Mouse (Mus musculus) embryonic facial prominence, embryonic 12.5 days (tissue): ENCODE results near the gene D5Ertd579e. TPM values are rescaled to one million over a fixed set of nuclear protein-coding genes. Genes with fewer than 3 reads are reported as not detected.

Experiments
- ATAC-seq: fragments of 200-750 bp; cut with Nextera tagmentation; 2 replicates; pipeline ENCODE4 v1.8.0; 2017; ENCODE audit not compliant: insufficient number of reproducible peaks, insufficient read depth, low FRiP score, low TSS enrichment
- H3K27ac ChIP-seq: fragments of 300-500 bp; sonication (generic); 2 replicates; pipeline ENCODE4 v1.5.1; 2016; ENCODE audit warnings: mild to moderate bottlenecking
- H3K27me3 ChIP-seq: fragments of 300-500 bp; sonication (generic); 2 replicates; pipeline ENCODE4 v1.6.1; 2016; ENCODE audit warnings: mild to moderate bottlenecking, moderate library complexity
- H3K36me3 ChIP-seq: fragments of 300-500 bp; sonication (generic); 2 replicates; pipeline ENCODE4 v1.6.1; 2016; ENCODE audit warnings: mild to moderate bottlenecking
- H3K4me1 ChIP-seq: fragments of 300-500 bp; sonication (generic); 2 replicates; pipeline ENCODE4 v1.6.1; 2016
- H3K4me2 ChIP-seq: fragments of 300-500 bp; sonication (generic); replicated peaks from 2 replicates; pipeline ENCODE4 v1.6.1; 2016; ENCODE audit warnings: mild to moderate bottlenecking, moderate library complexity
- H3K4me3 ChIP-seq: fragments of 300-500 bp; sonication (generic); 2 replicates; pipeline ENCODE4 v1.5.1; 2016; ENCODE audit warnings: mild to moderate bottlenecking
- H3K9ac ChIP-seq: fragments of 300-500 bp; sonication (generic); 2 replicates; pipeline ENCODE4 v1.6.1; 2016; ENCODE audit warnings: mild to moderate bottlenecking, moderate library complexity
- H3K9me3 ChIP-seq: fragments of 300-500 bp; sonication (generic); 2 replicates; pipeline ENCODE4 v1.6.1; 2016; ENCODE audit warnings: mild to moderate bottlenecking, moderate library complexity
- WGBS: fragments of 180-500 bp; shearing (Covaris S2); methylation state at CpG from one replicate; pipeline ENCODE4 v1.1.7; 2016; 5-methylcytosine and 5-hydroxymethylcytosine counted together
- polyA plus RNA-seq: library from polyadenylated mRNA; unstranded; fragments of >200 nt; fragmentation: Nextera tagmentation; extraction: Ambion mirVana; gene quantifications from 2 replicates; pipeline ENCODE4 v1.2.1, GENCODE M21; 2016

D5Ertd579e gene
- polyA plus RNA-seq, 1 experiment from 2014 or later = 27.0 TPM

GRCm38 (mm10) chr5:36719135-36719534 is 23.3 kb upstream of the D5Ertd579e start:
- Histone ChIP-seq H3K4me1 (no peaks in the 10 kb centered on the region), H3K9ac (no peak overlapping the region), H3K27ac (no peak overlapping the region), H3K27me3 (no peaks in the 10 kb centered on the region), H3K4me2 (no peak overlapping the region), H3K4me3 (no peak overlapping the region), H3K36me3 (no peaks in the 10 kb centered on the region), H3K9me3 (no peaks in the 10 kb centered on the region)
- WGBS = 76% methylated on average over 5 of the region's 5 CpGs
- ATAC-seq = no peak

GRCm38 (mm10) chr5:36717889-36718288 is 22.1 kb upstream of the D5Ertd579e start:
- no peak for ATAC-seq
- WGBS = 67% methylated on average over 3 of the region's 3 CpGs
- no peak overlapping the region for H3K27ac ChIP-seq

GRCm38 (mm10) chr5:36716816-36717215 is 21.0 kb upstream of the D5Ertd579e start:
- no peak overlapping the region for H3K27ac ChIP-seq
- no peaks in the 10 kb centered on the region for H3K36me3 ChIP-seq
- ATAC-seq = no peak
- no peak overlapping the region for H3K4me3 ChIP-seq
- H3K4me1 ChIP-seq = peaks cover 10% of the 10 kb centered on the region
- 55% methylated on average over 2 of the region's 2 CpGs for WGBS
- no peak overlapping the region for H3K4me2 ChIP-seq
- H3K27me3 ChIP-seq = no peaks in the 10 kb centered on the region
- H3K9ac ChIP-seq = no peak overlapping the region
- no peaks in the 10 kb centered on the region for H3K9me3 ChIP-seq

More at GRCm38 (mm10) chr5:36717889-36718288, 22.1 kb upstream of the D5Ertd579e start:
- no peaks in the 10 kb centered on the region for H3K27me3 ChIP-seq
- no peak overlapping the region for H3K9ac ChIP-seq
- no peaks in the 10 kb centered on the region for H3K9me3 ChIP-seq
- no peak overlapping the region for H3K4me3 ChIP-seq
- H3K4me1 ChIP-seq = peaks cover 6% of the 10 kb centered on the region
- H3K36me3 ChIP-seq = no peaks in the 10 kb centered on the region
- H3K4me2 ChIP-seq = no peak overlapping the region

- ATAC-seq = no peak
- WGBS = 74% methylated on average over 3 of the region's 3 CpGs
Observed at GRCm38 (mm10) chr5:36714832-36715231, 19.0 kb upstream of the D5Ertd579e start.

GRCm38 (mm10) chr5:36713693-36714092 is 17.9 kb upstream of the D5Ertd579e start:
- Histone ChIP-seq H3K4me2 (peak overlapping the region; percentile 66; the same call in 1 of the 2 replicates), H3K9me3 (no peaks in the 10 kb centered on the region), H3K27me3 (no peaks in the 10 kb centered on the region), H3K4me1 (peaks cover 10% of the 10 kb centered on the region), H3K27ac (no peak overlapping the region), H3K36me3 (no peaks in the 10 kb centered on the region), H3K4me3 (no peak overlapping the region), H3K9ac (no peak overlapping the region)
- WGBS = 84% methylated on average over 6 of the region's 6 CpGs
- no peak for ATAC-seq

More at GRCm38 (mm10) chr5:36714832-36715231, 19.0 kb upstream of the D5Ertd579e start:
- Histone ChIP-seq H3K36me3 (no peaks in the 10 kb centered on the region), H3K4me2 (no peak overlapping the region), H3K4me1 (peaks cover 10% of the 10 kb centered on the region), H3K27me3 (no peaks in the 10 kb centered on the region), H3K27ac (no peak overlapping the region), H3K9me3 (no peaks in the 10 kb centered on the region), H3K9ac (no peak overlapping the region), H3K4me3 (no peak overlapping the region)

- Histone ChIP-seq H3K4me2 (peak overlapping the region; percentile 66), H3K4me3 (peak overlapping the region; percentile 36), H3K36me3 (no peaks in the 10 kb centered on the region), H3K27ac (no peak overlapping the region), H3K9me3 (no peaks in the 10 kb centered on the region), H3K4me1 (peaks cover 10% of the 10 kb centered on the region), H3K27me3 (no peaks in the 10 kb centered on the region), H3K9ac (peak overlapping the region; percentile 43)
- ATAC-seq = peak; percentile 84
- 6% methylated on average over 31 of the region's 31 CpGs for WGBS
Observed at GRCm38 (mm10) chr5:36712553-36713534, 17.0 kb upstream of the D5Ertd579e start.

GRCm38 (mm10) chr5:36711863-36712262 is 16.0 kb upstream of the D5Ertd579e start:
- H3K4me2 ChIP-seq = no peak overlapping the region
- no peak overlapping the region for H3K27ac ChIP-seq
- ATAC-seq = no peak
- peaks cover 10% of the 10 kb centered on the region for H3K4me1 ChIP-seq
- no peak overlapping the region for H3K9ac ChIP-seq
- no peaks in the 10 kb centered on the region for H3K27me3 ChIP-seq
- no peaks in the 10 kb centered on the region for H3K9me3 ChIP-seq
- WGBS = 54% methylated on average over 5 of the region's 5 CpGs
- no peak overlapping the region for H3K4me3 ChIP-seq
- no peaks in the 10 kb centered on the region for H3K36me3 ChIP-seq

GRCm38 (mm10) chr5:36705792-36706191 is 10.0 kb upstream of the D5Ertd579e start:
- Histone ChIP-seq H3K36me3 (no peaks in the 10 kb centered on the region), H3K9me3 (no peaks in the 10 kb centered on the region), H3K27me3 (no peaks in the 10 kb centered on the region), H3K27ac (no peak overlapping the region), H3K9ac (no peak overlapping the region), H3K4me2 (no peak overlapping the region), H3K4me1 (no peaks in the 10 kb centered on the region), H3K4me3 (no peak overlapping the region)
- no peak for ATAC-seq
- 72% methylated on average over 5 of the region's 5 CpGs for WGBS

GRCm38 (mm10) chr5:36705390-36705789 is 9.6 kb upstream of the D5Ertd579e start:
- WGBS = 79% methylated on average over 5 of the region's 5 CpGs

GRCm38 (mm10) chr5:36704684-36705083 is 8.9 kb upstream of the D5Ertd579e start:
- Histone ChIP-seq H3K27ac (no peak overlapping the region), H3K27me3 (no peaks in the 10 kb centered on the region)
- 78% methylated on average over 6 of the region's 6 CpGs for WGBS

More at GRCm38 (mm10) chr5:36705390-36705789, 9.6 kb upstream of the D5Ertd579e start:
- Histone ChIP-seq H3K27ac (no peak overlapping the region), H3K9me3 (no peaks in the 10 kb centered on the region), H3K9ac (no peak overlapping the region), H3K27me3 (no peaks in the 10 kb centered on the region), H3K4me2 (no peak overlapping the region), H3K36me3 (no peaks in the 10 kb centered on the region), H3K4me1 (no peaks in the 10 kb centered on the region), H3K4me3 (no peak overlapping the region)
- no peak for ATAC-seq

GRCm38 (mm10) chr5:36700939-36701620 is 5.3 kb upstream of the D5Ertd579e start:
- no peaks in the 10 kb centered on the region for H3K27me3 ChIP-seq
- 81% methylated on average over 6 of the region's 6 CpGs for WGBS
- ATAC-seq = no peak
- H3K4me3 ChIP-seq = no peak overlapping the region
- H3K9ac ChIP-seq = no peak overlapping the region
- no peak overlapping the region for H3K4me2 ChIP-seq
- no peaks in the 10 kb centered on the region for H3K9me3 ChIP-seq
- no peaks in the 10 kb centered on the region for H3K4me1 ChIP-seq
- H3K27ac ChIP-seq = no peak overlapping the region
- no peaks in the 10 kb centered on the region for H3K36me3 ChIP-seq

More at GRCm38 (mm10) chr5:36704684-36705083, 8.9 kb upstream of the D5Ertd579e start:
- Histone ChIP-seq H3K36me3 (no peaks in the 10 kb centered on the region), H3K9ac (no peak overlapping the region), H3K9me3 (no peaks in the 10 kb centered on the region), H3K4me3 (no peak overlapping the region), H3K4me1 (no peaks in the 10 kb centered on the region), H3K4me2 (no peak overlapping the region)
- ATAC-seq = no peak
